Mouse (Mus musculus) stomach, postnatal 0 days (tissue): Measurements from ENCODE around the gene Phactr3. TPM values are rescaled to one million over a fixed set of nuclear protein-coding genes. Genes with fewer than 3 reads are reported as not detected.

Experiments
- ATAC-seq: fragments of 200-750 bp; cut with Nextera tagmentation; 2 replicates; pipeline ENCODE4 v1.8.0; 2017; ENCODE audit not compliant: low FRiP score, low TSS enrichment
- DNase-seq: peaks from one replicate; pipeline ENCODE4 v3.0.0-alpha.2; 2016; ENCODE audit warnings: low spot score
- H3K27ac ChIP-seq: fragments of 300-500 bp; sonication (generic); replicated peaks from 2 replicates; pipeline ENCODE4 v1.5.1; 2014; ENCODE audit warnings: mild to moderate bottlenecking, control low read depth
- H3K27me3 ChIP-seq: fragments of 300-500 bp; sonication (generic); 2 replicates; pipeline ENCODE4 v1.6.1; 2014; ENCODE audit warnings: low read length; ENCODE audit not compliant: control insufficient read depth, insufficient read depth
- H3K36me3 ChIP-seq: fragments of 300-500 bp; sonication (generic); 2 replicates; pipeline ENCODE4 v1.6.1; 2014; ENCODE audit warnings: low read length, mixed read lengths; ENCODE audit not compliant: control insufficient read depth, insufficient read depth
- H3K4me1 ChIP-seq: fragments of 300-500 bp; sonication (generic); replicated peaks from 2 replicates; pipeline ENCODE4 v1.6.1; 2014; ENCODE audit warnings: antibody characterized with exemption; ENCODE audit not compliant: control insufficient read depth, insufficient read depth
- H3K4me2 ChIP-seq: fragments of 300-500 bp; sonication (generic); replicated peaks from 2 replicates; pipeline ENCODE4 v1.6.1; 2014; ENCODE audit warnings: low read depth, mild to moderate bottlenecking, control low read depth, moderate library complexity
- H3K4me3 ChIP-seq: fragments of 300-500 bp; sonication (generic); 2 replicates; pipeline ENCODE4 v1.5.1; 2014; ENCODE audit warnings: low read depth, low read length, control low read depth
- H3K9ac ChIP-seq: fragments of 300-500 bp; sonication (generic); 2 replicates; pipeline ENCODE4 v1.6.1; 2014; ENCODE audit warnings: mild to moderate bottlenecking, low read length, control low read depth, mixed read lengths
- H3K9me3 ChIP-seq: fragments of 300-500 bp; sonication (generic); 2 replicates; pipeline ENCODE4 v1.6.1; 2016; ENCODE audit warnings: low read length; ENCODE audit not compliant: control insufficient read depth
- CTCF ChIP-seq: IDR thresholded peaks from 2 replicates; pipeline ENCODE4 v1.5.1; 2016; ENCODE audit warnings: antibody characterized with exemption, low read depth, mild to moderate bottlenecking, moderate library complexity
- EP300 ChIP-seq: optimal IDR thresholded peaks from 2 replicates; pipeline ENCODE3; 2016; ENCODE audit warnings: antibody characterized with exemption
- WGBS: fragments of 180-500 bp; shearing (Covaris S2); extraction: QIAGEN DNeasy Blood & Tissue Kit; methylation state at CpG from one replicate; pipeline ENCODE4 v1.1.7; 2014; 5-methylcytosine and 5-hydroxymethylcytosine counted together
- polyA plus RNA-seq: library from polyadenylated mRNA; unstranded; fragments of >200 nt; fragmentation: Nextera tagmentation; extraction: Ambion mirVana; gene quantifications from 2 replicates; pipeline ENCODE4 v1.2.1, GENCODE M21; 2015

Phactr3 gene
- polyA plus RNA-seq, 1 experiment from 2014 or later = 1.7 TPM

DNA sequence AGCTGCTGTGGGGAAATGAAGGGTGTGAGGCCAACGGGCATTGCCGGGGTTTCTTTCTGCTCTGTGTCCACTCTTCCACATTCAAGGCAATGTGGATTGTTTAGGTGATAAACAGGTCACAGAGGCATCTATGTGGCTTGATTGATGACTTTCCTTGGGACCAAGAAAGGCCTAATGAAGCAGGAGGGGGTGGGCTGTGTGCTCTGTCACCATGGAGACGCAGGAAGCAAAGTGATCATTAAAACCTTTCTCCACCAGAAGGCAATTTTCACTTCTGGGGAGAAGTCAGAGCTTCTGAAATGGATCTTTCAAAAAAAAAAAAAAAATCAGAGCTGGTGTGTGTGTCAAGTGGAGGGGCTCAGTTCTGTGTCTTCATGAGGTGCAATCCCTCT is 24.2 kb downstream of the Phactr3 start:
- H3K4me3 ChIP-seq = no peak overlapping the region
- ATAC-seq = no peak
- 18% methylated on average over 3 of the region's 3 CpGs for WGBS
- no peak for DNase-seq
- H3K4me2 ChIP-seq = no peak overlapping the region
- H3K27me3 ChIP-seq = no peaks in the 10 kb centered on the region
- H3K9ac ChIP-seq = no peak overlapping the region
- TF ChIP-seq EP300 (no peak), CTCF (no peak)
- no peak overlapping the region for H3K27ac ChIP-seq
- H3K4me1 ChIP-seq = no peaks in the 10 kb centered on the region
- no peaks in the 10 kb centered on the region for H3K36me3 ChIP-seq
- no peaks in the 10 kb centered on the region for H3K9me3 ChIP-seq

DNA sequence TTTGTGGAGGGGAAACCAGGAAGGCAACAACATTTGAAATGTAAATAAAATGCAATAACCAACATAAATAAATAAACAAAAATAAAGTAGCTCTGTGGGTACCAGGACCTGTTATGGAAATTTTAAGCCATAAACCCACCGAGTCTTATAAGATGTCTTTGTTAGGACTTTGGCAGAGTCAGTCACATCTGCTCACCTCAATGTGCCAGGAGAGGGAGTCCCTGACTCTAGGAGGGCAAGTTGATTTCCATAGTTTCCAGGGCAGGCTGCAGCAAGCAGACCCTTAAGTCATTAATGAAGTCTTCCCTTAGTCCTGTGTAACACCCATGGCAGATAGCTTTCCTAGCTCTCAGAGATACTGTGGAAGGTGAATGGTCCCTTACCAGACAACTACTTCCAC is 25.1 kb downstream of the Phactr3 start:
- Histone ChIP-seq H3K4me3 (no peak overlapping the region), H3K36me3 (no peaks in the 10 kb centered on the region), H3K4me2 (no peak overlapping the region), H3K9me3 (no peaks in the 10 kb centered on the region), H3K4me1 (no peaks in the 10 kb centered on the region), H3K27me3 (no peaks in the 10 kb centered on the region), H3K27ac (no peak overlapping the region), H3K9ac (no peak overlapping the region)
- TF ChIP-seq EP300 (no peak), CTCF (no peak)
- 73% methylated on average over 1 of the region's 1 CpGs for WGBS
- DNase-seq (no peak), ATAC-seq (no peak)

DNA sequence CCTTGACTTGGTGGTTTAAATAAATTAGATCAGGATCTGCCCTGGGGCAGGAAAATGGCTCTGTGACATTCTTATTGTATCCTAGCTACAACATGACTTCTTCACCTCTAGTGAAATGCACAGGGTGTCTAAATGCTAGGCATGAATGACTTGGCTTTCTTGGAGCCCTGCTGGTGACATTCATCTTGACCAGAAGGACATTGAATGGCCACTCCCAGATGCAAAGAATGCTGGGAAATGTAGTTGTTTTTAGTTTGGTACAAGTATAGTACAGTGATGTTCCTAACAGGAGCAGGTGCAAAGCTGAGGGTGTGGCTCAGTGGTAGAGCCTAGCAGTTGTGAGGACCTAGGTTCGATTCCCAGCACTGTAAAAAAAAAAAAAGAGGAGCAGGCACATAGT is 30.5 kb downstream of the Phactr3 start:
- ATAC-seq (no peak), DNase-seq (no peak)
- Histone ChIP-seq H3K4me2 (no peak overlapping the region), H3K9me3 (no peaks in the 10 kb centered on the region), H3K4me1 (no peaks in the 10 kb centered on the region), H3K4me3 (no peak overlapping the region), H3K9ac (no peak overlapping the region), H3K27me3 (no peaks in the 10 kb centered on the region), H3K36me3 (no peaks in the 10 kb centered on the region), H3K27ac (no peak overlapping the region)
- WGBS = 64% methylated on average over 1 of the region's 1 CpGs
- TF ChIP-seq EP300 = no peak
- TF ChIP-seq CTCF = no peak

DNA sequence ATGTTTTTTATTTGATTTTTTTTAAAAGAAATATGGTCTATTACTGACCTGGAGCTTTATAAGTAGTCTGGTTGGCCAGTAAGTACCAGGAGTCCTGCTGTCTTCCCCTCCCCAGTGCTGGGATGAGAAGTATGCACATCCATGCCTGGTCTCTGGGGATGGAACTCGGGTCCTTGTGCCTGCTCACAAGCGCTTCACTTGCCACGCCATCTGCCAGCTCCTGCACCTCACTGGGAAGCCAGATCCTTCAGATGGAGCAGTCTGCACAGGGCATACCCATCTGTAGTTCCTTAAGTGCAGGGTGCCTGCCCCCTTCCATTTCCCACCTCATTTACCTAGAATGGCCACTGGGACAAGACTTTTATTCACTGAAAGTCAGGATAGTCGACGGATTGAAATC is 31.9 kb downstream of the Phactr3 start:
- Histone ChIP-seq H3K27me3 (no peaks in the 10 kb centered on the region), H3K4me1 (no peaks in the 10 kb centered on the region), H3K9ac (no peak overlapping the region), H3K27ac (no peak overlapping the region), H3K4me2 (no peak overlapping the region), H3K36me3 (no peaks in the 10 kb centered on the region), H3K4me3 (no peak overlapping the region), H3K9me3 (no peaks in the 10 kb centered on the region)
- no peak for ATAC-seq
- DNase-seq = no peak
- WGBS = 82% methylated on average over 5 of the region's 5 CpGs
- no peak for TF ChIP-seq CTCF
- TF ChIP-seq EP300 = no peak

DNA sequence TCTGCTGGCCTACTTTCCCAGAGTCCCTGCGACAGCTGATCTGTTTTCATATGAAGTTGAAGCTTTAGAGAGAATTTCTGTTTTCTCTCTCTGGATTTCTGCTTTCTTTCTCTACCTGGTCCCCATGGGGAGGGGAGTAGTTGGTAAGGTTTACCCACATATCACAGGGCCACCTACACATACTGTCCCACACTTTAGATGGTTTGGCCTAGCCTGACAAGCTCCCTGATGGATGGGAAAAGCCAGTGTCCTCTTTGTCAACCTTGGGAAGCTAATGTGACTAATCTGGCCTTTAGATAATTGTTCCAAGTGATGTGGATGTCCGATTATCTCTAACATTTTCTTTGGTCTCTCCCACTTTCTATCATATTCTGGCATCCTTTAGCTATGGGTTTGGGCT is 34.8 kb downstream of the Phactr3 start:
- no peak for ATAC-seq
- H3K27me3 ChIP-seq = no peaks in the 10 kb centered on the region

DNA sequence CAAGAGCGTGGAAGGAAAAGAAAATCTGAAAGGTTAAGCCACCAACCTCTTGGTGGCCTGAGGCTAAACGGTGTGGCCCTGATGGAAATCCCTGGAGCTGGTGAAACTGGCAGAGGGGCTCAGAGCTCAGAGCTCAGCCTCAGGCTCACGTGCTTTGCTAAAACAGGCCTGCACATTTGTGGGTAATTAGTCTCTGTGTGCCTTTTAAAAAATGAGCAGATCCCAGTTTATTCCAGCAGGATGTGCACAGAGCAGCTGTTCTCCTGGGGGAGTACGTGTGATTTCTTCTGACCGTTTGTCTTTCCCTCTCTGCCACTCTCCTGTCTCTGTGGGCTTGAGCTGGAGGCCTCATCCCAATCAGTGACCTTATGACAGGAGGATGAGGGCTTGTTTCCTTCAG is 35.4 kb downstream of the Phactr3 start:
- Histone ChIP-seq H3K27me3 (no peaks in the 10 kb centered on the region), H3K9ac (no peak overlapping the region), H3K4me2 (no peak overlapping the region), H3K36me3 (no peaks in the 10 kb centered on the region), H3K4me3 (no peak overlapping the region), H3K9me3 (no peaks in the 10 kb centered on the region), H3K27ac (no peak overlapping the region), H3K4me1 (no peaks in the 10 kb centered on the region)
- TF ChIP-seq CTCF (no peak), EP300 (no peak)
- no peak for DNase-seq
- 48% methylated on average over 5 of the region's 5 CpGs for WGBS
- no peak for ATAC-seq

More for the DNA sequence above, 34.8 kb downstream of the Phactr3 start:
- no peak overlapping the region for H3K4me3 ChIP-seq
- H3K36me3 ChIP-seq = no peaks in the 10 kb centered on the region
- WGBS = 80% methylated on average over 2 of the region's 2 CpGs
- DNase-seq = no peak
- no peaks in the 10 kb centered on the region for H3K9me3 ChIP-seq
- TF ChIP-seq EP300 = no peak
- TF ChIP-seq CTCF = no peak
- H3K9ac ChIP-seq = no peak overlapping the region
- H3K4me1 ChIP-seq = no peaks in the 10 kb centered on the region
- no peak overlapping the region for H3K27ac ChIP-seq
- no peak overlapping the region for H3K4me2 ChIP-seq
